Mouse (Mus musculus) monocyte, adult 5-6 weeks (primary cell): ENCODE results near the gene Zfp362. TPM values are rescaled to one million over a fixed set of nuclear protein-coding genes. Genes with fewer than 3 reads are reported as not detected.

Experiments
- ATAC-seq: fragments of 153-309, 156-312 bp; replicated peaks from 2 replicates; pipeline ENCODE4 v1.8.0; 2017; ENCODE audit warnings: mild to moderate bottlenecking; ENCODE audit not compliant: low TSS enrichment, insufficient number of reproducible peaks, severe bottlenecking, poor library complexity, low FRiP score
- total RNA-seq: library from RNA; stranded (forward); fragments of 200-1000, 200-491, 200-594 nt; gene quantifications from 3 replicates; pipeline ENCODE4 v1.2.3, GENCODE M21; 2017

Gene Zfp362
- 3.6 to 8.3 TPM (median 5.7 TPM) in 3 replicates for total RNA-seq

DNA sequence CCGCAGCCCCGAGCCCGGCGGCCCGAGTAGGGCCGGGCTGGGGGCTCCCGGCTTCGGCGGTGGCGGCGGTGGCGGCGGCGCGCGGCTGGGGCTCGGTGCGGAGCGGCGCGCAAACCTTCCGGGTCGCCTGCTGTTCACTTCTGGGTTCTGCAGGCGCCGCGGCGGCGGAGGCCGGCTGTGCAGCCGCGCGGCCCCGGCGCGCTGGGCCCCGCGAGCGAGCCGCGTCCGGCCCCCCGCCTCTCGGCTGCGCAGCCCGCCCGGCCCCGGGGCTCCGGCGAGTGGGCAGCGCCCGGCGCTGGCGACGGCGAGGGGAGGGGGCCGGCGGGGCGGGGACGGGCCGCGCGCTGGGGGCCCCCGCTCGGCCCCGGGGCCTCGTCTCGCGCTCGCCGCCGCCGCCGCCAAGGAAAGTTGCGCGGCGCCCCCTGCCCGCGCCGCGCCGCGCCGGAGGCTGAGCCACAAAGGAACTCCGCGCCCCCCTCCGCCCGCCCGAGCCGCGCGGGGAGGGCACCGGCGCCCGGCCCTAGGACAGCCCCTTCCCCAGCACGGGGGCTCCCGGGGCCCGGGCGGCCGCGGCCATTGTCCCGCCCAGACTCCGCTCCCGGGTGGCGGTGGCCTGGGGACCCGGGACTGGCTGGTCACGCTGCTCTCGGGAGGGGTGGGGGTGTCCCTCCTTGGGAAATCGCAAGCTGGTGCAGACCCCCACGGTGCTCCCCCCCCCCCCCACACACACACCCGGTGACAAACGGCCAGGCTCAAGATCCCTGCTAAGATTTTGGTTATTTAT is at the start of gene Zfp362:
Gene Zfp362, minus strand, starts transcription at position 3 of the 784 bp plus-strand sequence.
- no peak for ATAC-seq

DNA sequence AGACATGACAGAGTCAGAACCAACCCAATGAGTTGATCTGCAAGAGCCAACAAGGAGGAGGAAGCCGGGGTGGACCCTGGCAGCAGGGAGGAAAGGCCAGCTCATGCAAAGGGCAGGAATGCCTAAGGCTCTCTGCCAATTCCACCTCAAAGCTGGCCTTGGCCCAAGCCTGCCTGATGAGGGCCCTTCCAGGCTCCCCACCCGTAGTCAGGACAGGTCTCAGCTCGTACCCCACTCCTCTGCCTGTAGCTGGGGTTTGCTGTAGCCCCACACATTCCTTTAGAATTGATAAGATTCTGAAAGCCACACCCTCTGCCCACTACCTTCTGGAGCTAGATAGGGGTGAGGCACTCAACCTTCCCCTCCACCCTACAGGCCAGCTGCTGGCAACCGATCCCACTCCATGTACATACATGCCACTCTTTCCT is 49.8 kb upstream of the Zfp362 start:
- ATAC-seq, result no peak

DNA sequence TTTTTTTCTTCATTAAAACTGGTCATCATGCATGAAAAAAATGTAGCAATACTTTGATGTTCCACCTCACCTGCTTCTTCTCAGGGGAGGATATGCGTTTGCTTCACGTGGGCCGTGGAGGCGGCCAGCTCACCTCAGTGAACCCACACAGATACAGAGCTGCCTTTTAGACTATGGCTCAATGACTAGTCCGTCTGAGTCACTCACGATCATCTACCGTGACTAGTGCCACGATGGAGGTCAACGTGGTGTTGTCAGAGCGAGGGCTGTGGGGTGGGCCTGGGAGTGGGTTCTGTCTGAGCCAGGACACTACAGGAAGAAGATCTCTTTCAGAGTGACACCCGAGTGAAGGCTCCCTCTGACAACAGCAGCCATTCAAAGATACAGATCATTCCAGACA is 47.3 kb upstream of the Zfp362 start:
- ATAC-seq, result no peak

DNA sequence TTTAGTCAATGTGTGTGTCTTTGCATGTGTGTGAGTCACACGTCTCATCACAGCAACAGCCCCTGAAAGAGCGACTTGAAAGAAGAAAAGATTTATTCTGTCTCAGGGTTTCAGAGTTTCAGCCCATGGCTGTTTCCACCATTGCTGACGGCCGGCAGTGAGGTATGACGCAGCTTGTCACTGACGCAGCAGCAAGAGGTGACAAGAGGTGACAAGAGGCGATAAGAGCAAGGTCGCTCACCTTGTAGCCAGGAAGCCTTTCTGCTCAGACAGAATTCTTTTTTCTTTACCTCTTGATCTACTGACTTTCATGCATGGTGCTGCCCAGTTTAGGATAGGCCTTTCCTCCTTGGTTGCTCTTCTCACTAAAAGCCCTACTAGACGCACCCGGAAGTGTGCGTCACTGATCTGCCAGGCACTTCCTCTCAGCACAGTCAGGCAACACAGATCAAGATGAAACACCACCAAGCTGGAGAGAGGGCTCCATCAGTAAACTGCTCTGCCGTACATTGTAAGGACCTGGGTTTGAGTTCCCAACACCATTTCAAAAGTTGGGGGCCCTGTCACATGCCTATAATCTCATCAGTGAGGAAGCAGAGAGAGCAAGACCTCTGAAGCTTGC is 46.5 kb upstream of the Zfp362 start:
- no peak for ATAC-seq

DNA sequence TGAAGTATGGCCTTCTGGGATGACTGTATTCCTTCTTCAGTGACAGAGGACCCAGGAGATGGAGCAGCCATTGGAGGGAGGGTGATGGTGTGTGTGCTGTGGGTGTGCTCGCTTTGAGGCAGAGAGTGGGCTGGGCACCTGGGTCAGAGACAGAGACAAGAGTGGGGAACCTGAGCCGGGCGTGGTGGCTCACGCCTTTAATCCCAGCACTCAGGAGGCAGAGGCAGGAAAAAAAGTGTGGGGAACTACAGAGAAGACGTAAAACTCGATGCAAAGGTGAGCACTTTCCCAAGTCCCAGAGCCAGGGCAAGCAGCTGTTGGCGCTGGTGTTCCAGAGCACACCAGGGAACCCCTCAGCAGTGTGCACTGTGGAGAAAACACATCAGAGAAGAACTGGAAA is 43.8 kb upstream of the Zfp362 start:
- ATAC-seq, result no peak

DNA sequence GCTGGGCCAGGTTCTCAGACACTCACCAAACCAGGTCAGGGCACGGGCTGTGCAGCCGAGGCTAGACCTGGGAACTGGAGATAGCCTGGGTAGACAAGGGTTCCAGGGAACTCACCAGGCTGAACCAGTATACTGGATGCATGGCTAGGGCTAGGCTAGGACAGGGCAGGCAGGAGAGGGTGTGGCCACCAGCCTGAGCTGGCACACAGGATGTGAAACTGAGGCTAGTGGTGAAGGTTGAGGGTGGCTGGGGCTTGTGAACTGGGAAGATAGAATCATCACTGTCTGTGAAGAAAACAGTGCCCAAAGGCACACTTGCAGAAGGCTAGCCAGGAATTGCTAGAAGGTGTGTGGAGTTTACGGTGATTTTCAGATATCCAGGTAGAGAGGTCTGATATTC is 43.1 kb upstream of the Zfp362 start:
- peak; percentile 43; the same call in 1 of the 2 replicates for ATAC-seq

DNA sequence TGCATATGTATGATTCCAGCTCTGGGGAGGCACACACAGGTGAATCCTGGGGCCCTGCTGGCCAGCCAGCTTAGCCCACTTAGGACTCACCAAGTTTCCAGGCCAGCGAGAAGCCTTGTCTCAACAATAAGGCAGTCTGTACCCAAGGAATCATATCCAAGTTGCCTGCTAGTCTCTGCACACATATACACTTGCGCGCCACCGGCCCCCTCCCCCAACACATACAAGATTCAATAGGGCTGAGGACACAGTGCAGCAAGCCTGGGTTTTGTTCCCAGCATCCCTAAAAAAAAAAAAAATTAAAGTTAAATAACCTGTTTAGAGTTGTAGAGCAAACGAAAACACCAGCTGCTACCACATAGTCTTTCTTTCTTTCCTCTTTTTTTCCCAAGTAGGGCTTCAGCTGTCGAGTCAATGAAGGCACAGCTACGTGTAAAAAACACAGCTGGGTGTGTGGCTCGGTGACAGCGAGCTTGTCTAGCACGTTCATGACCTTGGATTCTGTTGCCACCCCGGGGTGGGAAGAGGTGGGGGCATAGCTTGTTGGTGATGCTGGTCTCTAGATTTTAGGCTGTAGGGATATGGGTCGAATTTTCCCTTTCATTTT is 39.6 kb upstream of the Zfp362 start:
- ATAC-seq, result no peak

DNA sequence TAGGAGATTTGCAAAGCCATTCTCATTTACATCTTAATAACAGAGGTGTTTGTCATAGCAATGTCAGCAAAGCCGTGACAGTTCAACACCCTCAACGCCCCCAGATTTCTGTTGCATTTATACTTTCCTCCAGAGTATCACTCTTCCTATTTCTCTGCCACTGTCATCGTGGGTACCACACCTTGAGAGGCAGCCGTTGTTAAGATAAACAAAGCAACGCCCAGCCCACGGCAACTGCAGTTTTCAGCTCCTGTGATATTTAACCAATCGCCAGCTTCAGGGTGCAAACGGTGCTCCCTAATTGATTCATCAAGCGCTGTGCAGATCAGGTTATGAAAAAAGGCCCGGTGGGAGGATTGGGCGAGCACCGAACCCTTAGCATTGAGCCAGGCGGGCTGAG is 38.7 kb upstream of the Zfp362 start:
- no peak for ATAC-seq

DNA sequence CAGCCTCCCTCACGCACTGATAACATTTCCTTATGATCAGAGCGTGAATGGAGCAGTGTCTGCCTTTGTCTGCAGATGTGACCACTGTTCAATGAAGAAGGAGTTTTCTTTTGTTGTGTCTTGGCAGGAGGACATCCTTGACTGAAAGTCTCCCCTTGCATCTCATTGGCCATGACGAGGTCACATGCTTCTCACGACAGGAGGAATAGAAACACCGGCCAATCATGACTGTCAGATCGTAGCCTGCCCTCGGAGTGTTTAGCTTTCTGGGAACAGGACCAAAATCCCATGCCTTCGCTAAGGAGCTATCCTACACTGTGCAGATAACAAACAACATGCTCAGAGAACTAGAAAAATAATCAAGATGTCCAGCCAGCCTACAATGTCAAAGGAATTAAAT is 35.4 kb upstream of the Zfp362 start:
- no peak for ATAC-seq

DNA sequence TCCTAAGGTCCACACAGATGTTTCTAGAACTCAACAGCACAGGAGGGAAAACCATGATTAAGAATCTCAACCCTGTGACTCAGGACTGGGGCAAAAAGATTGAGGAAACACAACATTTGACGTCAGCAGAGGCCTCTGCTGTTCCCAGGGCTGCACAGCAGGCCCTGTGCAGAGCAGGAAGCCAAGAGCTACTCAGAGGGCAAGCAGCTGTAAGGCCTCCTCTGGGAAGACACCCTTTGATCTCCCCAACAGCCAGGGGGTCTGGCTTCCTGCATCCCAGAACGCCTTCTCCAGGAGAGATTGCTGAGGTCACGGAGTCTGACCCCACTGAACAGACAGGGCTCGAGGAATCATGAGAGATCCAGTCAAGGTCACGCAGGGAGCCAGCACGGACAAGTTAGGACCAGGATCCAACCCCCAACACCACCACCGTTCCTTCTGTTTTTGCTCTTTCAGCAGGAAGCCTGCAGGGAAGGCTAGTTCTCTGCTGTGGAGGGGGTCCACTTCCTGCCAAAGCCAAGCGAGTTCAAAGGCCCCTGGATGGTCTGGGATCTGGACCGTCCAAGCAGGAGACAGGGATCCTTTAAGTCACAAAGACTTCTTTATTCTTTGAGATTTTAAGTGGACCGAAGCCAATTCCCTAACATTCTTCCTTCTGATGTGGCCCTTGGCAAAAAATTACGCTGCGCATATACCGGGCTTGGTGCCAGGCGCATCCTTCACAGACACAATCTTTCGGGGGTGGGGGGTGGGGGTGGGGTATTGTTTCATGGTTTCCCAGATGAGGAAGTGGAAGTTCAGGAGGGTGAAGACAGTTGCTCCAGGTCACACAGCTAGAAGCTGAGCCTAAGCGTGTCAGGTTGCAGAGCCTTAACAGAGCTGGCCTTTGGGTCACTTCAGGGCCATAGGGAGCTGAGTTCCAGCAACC is 34.2 kb upstream of the Zfp362 start:
- ATAC-seq, result 0 out of 2 replicates have a peak, but pooled peaks have one; percentile 25

DNA sequence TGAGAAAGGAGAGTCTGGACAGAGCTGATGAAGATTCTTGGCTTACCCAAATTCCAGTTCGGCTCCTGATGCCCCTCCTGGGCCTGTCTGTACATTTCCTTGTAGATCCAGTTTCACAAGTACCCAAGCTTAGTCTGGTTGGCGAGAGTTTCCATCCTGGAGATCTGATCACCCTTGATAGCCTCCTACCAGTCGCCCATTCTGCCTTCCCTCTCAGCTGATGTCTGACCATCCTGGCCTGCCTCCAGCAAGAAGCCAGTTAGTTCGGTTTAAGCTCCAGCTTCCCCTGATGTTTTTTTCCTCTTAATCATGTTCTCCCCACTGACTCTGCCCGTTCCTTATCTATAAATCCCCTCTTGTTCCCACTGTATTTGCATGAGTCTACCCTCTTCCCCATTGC is 32.4 kb upstream of the Zfp362 start:
- ATAC-seq, result no peak

DNA sequence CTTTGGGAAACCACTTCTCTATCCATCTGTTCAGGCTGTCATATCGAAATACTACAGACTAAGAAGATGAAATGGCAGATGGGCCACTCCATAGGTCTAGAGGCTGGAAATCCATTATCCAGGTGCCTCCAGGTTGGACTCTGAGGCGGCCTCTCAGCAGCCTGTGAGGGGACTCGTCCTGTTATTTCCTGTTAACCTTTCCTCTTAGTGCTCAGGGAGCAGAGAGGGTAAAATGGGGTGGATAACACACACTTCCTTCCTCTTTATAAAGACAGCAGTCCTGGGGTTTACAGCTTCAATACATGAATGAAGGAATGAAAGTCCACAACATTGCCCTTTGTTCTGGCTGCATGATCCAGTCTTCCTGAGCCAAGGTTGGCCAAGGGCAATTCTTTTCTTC is 18.3 kb upstream of the Zfp362 start:
- ATAC-seq, result no peak

DNA sequence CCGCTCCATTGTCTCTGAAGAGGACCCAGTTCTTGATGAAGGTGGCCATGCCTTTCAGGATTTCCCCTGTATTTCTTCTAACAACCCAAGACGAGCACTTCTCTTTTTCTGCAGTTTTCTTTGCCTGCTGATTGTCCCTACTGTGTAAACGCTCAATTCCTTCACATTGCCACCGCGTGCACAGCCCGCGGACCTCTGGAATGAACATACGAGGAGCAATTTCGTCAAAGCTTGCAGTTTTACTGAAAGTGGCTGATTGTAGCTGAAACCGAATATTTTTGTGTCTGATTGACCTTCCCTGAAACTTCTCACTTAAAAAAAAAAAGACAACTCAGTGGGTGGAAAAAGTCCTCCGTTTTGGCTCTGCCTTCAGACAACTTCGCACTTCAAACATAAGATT is 14.7 kb upstream of the Zfp362 start:
- ATAC-seq, result no peak

DNA sequence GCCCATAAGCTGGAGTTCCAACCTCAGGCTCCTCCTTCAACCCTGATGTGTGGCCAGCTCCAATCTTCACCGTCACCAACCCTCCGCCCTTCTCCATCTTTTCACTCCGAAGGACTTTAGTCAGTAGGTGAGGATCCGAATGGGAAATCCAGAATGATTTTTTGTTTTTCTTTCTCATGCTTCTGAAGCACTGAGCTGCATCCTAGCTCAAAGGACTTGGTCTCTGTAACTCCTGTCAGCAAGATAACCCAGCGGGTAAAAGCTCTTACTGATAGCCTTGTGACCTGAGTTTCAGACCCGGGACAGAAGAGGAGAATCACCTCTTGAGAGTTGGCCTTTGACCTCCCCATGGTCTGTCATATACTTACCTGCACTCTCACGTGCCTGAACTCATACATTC is 11.2 kb upstream of the Zfp362 start:
- ATAC-seq, result no peak

DNA sequence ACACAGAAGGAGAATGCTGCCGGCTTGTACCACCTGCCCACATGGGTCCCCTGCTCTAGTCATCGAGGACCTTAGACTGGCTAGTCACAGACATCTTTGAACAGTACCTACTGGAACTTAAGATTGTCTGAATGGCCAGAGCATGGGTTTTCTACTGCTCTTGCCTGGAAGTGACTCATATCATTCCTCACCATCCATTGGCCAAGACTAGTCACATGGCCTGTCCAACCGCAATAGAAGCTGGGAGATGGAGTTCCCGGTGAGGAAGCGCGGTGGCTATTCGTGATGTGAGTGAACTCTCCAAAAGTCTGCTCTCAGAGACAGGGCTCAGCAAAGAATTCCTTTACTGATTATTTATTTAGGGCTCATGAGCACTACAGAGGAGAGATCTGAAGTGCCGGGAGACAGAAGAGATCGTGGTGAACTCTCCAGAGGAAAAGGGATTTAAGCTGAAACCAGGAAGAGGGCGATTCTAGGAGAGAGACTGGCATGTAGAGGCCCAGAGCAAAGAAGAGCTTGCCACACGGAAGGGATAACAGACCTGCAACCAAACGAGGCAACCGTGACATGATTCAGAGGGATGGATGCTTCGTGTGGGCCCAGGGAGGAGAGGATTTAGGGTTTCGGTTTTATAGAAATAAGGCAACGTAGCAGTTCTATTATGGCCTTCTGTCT is 5.7 kb upstream of the Zfp362 start:
- peak; percentile 97 for ATAC-seq

DNA sequence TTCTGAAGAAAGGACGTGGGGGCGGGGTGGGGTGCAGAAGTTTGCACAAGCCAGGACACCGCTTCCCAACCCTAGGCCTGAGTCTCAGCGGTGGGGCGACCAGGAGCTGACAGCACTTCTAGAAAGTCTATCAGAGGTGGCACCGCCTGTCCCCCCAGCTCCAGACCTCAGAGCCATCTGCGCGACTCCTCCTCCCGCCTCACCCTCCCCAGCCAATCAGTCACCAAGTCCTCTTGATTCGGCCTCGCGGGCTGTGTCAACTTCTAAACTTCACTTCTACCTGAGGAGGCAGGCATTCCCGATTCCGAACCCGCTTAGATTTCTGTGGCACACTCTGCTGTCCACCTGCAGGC is 958 bp upstream of the Zfp362 start:
- peak; percentile 48; the same call in 1 of the 2 replicates for ATAC-seq

DNA sequence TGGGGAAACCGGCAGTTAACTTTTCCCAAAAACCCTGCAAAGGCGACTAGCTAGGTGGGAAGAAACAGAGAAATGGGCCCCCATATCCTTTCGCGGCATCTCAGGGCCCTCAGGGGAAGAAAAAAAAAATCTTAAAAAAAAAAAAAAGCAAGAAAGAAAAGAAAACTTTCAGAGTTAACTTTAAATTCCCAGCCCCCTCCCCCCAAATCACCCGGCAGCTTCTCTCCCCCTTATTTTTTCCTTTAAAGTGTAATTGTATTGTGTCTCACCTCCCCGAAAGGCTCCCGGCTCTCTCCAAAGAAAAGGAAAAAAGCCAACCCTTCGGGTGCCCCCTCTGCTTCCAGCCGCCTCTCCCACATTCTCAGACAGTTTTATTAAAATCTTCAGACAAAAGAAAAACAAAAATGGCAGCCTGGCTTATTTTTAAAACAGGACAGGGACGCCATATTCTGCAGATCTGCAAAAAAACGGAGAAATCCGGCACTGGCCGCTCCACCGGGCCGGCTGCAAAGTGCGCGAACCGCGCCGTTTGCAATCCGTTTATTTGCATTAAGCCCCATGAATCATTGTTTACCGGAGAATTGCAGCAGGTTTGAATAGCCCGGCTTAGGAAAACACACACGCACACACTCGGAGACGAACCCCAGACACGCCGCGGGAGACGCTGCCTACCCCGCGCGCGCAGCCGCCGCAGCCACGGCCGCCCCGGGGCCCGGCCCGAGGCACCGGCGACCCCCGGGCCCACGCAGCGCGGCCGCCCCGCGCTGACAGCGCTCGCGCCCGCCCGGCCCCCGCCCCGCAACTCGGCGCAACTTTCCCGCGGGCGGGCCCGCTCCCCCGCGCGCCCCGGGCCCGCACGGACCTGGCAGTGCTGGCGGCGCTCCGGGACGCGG is 449 bp downstream of the Zfp362 start:
- ATAC-seq, result no peak
